Mouse (Mus musculus) heart, postnatal 36 days (tissue): ENCODE measurements around the gene Rad51ap1. TPM values are rescaled to one million over a fixed set of nuclear protein-coding genes. Genes with fewer than 3 reads are reported as not detected.

Experiments used
- total RNA-seq, 2 experiments: library from RNA; stranded (reverse); gene quantifications; 2 replicates each; pipeline ENCODE4 v1.2.3; 2021

The Rad51ap1 gene
- total RNA-seq, 2 experiments from 2014 or later: 1.3 to 1.7 TPM

Other genes starting within 250 kb of the Rad51ap1 start
- gene Kcna6, start 198.9 kb downstream of the Rad51ap1 start, total RNA-seq: 1 to 10 TPM; 1.2 to 1.3 TPM
- gene Ndufa9, start 90.5 kb downstream of the Rad51ap1 start, total RNA-seq: 100 to 1,000 TPM; 749 to 793 TPM
- not detected for gene Akap3, start 86.5 kb downstream of the Rad51ap1 start, total RNA-seq
- gene Dyrk4, start 17.7 kb downstream of the Rad51ap1 start, total RNA-seq: not detected
- 10 to 100 TPM; 11.2 to 13.5 TPM for gene D6Wsu163e, start 375 bp upstream of the Rad51ap1 start, total RNA-seq
- under 1 TPM; 0.22 to 0.81 TPM for gene Fgf6, start 76.0 kb upstream of the Rad51ap1 start, total RNA-seq
- gene Fgf23, start 133.3 kb upstream of the Rad51ap1 start, total RNA-seq: under 1 TPM in 1 of 2 experiments, not detected in 1; 0.14 TPM
- 10 to 100 TPM; 45.8 to 48.8 TPM for gene Tigar, start 170.0 kb upstream of the Rad51ap1 start, total RNA-seq
- 100 to 1,000 TPM; 107 to 138 TPM for gene Ccnd2, start 212.6 kb upstream of the Rad51ap1 start, total RNA-seq